Mouse (Mus musculus) heart, embryonic 14.5 days (tissue): Measurements from ENCODE around the gene Gm5475. TPM values are rescaled to one million over a fixed set of nuclear protein-coding genes. Genes with fewer than 3 reads are reported as not detected.

Experiments
- ATAC-seq: fragments of 200-750 bp; cut with Nextera tagmentation; 2 replicates; pipeline ENCODE4 v1.8.0; 2017; ENCODE audit warnings: low read depth, moderate TSS enrichment; ENCODE audit not compliant: insufficient number of reproducible peaks, insufficient read depth, low FRiP score
- H3K27ac ChIP-seq, 2 experiments: fragments of 200-500 bp in 1 of 2; fragments of 300-500 bp in 1 of 2; sonication (generic) in 1 of 2; replicated peaks in 1 of 2; 2 replicates each; pipeline ENCODE4 v1.5.1; 2012 to 2014; ENCODE audit warnings: low read depth in 2 of 2, low read length in 2 of 2, control low read depth in 1 of 2, mild to moderate bottlenecking in 1 of 2, mixed read lengths in 1 of 2; ENCODE audit not compliant: control insufficient read depth in 1 of 2, insufficient read depth in 1 of 2
- H3K27me3 ChIP-seq: fragments of 300-500 bp; sonication (generic); 2 replicates; pipeline ENCODE4 v1.6.1; 2014; ENCODE audit warnings: mild to moderate bottlenecking, low read length, control low read depth; ENCODE audit not compliant: control insufficient read depth, insufficient read depth
- H3K36me3 ChIP-seq: fragments of 300-500 bp; sonication (generic); 2 replicates; pipeline ENCODE4 v1.6.1; 2014; ENCODE audit warnings: mild to moderate bottlenecking, control low read depth, low read length, mixed read lengths; ENCODE audit not compliant: control insufficient read depth, insufficient read depth
- H3K4me1 ChIP-seq, 2 experiments: fragments of 200-500 bp in 1 of 2; fragments of 300-500 bp in 1 of 2; sonication (generic) in 1 of 2; 2 replicates each; pipeline ENCODE4 v1.6.1; 2012 to 2014; ENCODE audit warnings: low read length in 2 of 2, control low read depth in 1 of 2, mixed read lengths in 1 of 2; ENCODE audit not compliant: control insufficient read depth in 2 of 2, insufficient read depth in 2 of 2
- H3K4me2 ChIP-seq: fragments of 300-500 bp; sonication (generic); 2 replicates; pipeline ENCODE4 v1.6.1; 2014; ENCODE audit warnings: mild to moderate bottlenecking, low read length
- H3K4me3 ChIP-seq, 2 experiments: fragments of 200-500 bp in 1 of 2; fragments of 300-500 bp in 1 of 2; sonication (generic) in 1 of 2; 2 replicates each; pipeline ENCODE4 v1.5.1; 2012 to 2014; ENCODE audit warnings: low read length in 2 of 2, mild to moderate bottlenecking in 2 of 2, control low read depth in 1 of 2, low read depth in 1 of 2, moderate library complexity in 1 of 2; ENCODE audit not compliant: control insufficient read depth in 1 of 2, insufficient read depth in 1 of 2
- H3K9ac ChIP-seq: fragments of 300-500 bp; sonication (generic); 2 replicates; pipeline ENCODE4 v1.6.1; 2014; ENCODE audit warnings: mild to moderate bottlenecking, low read length
- H3K9me3 ChIP-seq: fragments of 300-500 bp; sonication (generic); 2 replicates; pipeline ENCODE4 v1.6.1; 2016; ENCODE audit warnings: low read length, control low read depth; ENCODE audit not compliant: control insufficient read depth
- WGBS: fragments of 180-500 bp; shearing (Covaris S2); extraction: QIAGEN DNeasy Blood & Tissue Kit; methylation state at CpG from one replicate; pipeline ENCODE4 v1.1.7; 2014; 5-methylcytosine and 5-hydroxymethylcytosine counted together
- polyA plus RNA-seq: library from polyadenylated mRNA; unstranded; fragments of >200 nt; fragmentation: Nextera tagmentation; extraction: Ambion mirVana; gene quantifications from 2 replicates; pipeline ENCODE4 v1.2.1, GENCODE M21; 2014

Gm5475 gene
- polyA plus RNA-seq, 1 experiment from 2014 or later = not detected

- 39% methylated on average over 8 of the region's 8 CpGs for WGBS
- H3K27ac ChIP-seq = no peak overlapping the region
Measured at GRCm38 (mm10) chr15:100421059-100421757, 739 bp upstream of the Gm5475 start.

GRCm38 (mm10) chr15:100422476-100422875 lies 529 bp downstream of the Gm5475 start:
- Histone ChIP-seq H3K9me3 (no peaks in the 10 kb centered on the region), H3K27me3 (peaks cover 20% of the 10 kb centered on the region; the same call in 1 of the 2 replicates), H3K4me2 (peak overlapping the region; percentile 100), H3K4me1 (peaks cover 11 to 47% of the 10 kb centered on the region in 2 experiments), H3K36me3 (no peaks in the 10 kb centered on the region), H3K4me3 (peak overlapping the region; percentile 87 to 95), H3K9ac (peak overlapping the region; percentile 94), H3K27ac (peak overlapping the region in 1 of 2 experiments; percentile 38; a peak in 1 of 4 replicates)
- 0% methylated on average over 35 of the region's 44 CpGs for WGBS
- peak; percentile 73 for ATAC-seq

More at GRCm38 (mm10) chr15:100421059-100421757, 739 bp upstream of the Gm5475 start:
- peaks cover 19% of the 10 kb centered on the region; the same call in 1 of the 2 replicates for H3K27me3 ChIP-seq
- H3K4me3 ChIP-seq = no peak overlapping the region
- H3K9me3 ChIP-seq = no peaks in the 10 kb centered on the region
- peak overlapping the region; percentile 32; the same call in 1 of the 2 replicates for H3K9ac ChIP-seq
- peak overlapping the region; percentile 100 for H3K4me2 ChIP-seq
- H3K36me3 ChIP-seq = no peaks in the 10 kb centered on the region
- ATAC-seq = no peak
- H3K4me1 ChIP-seq = peaks cover 11 to 47% of the 10 kb centered on the region in 2 experiments

- WGBS = under 1% methylated on average over 65 of the region's 65 CpGs
- Histone ChIP-seq H3K27ac (no peak overlapping the region), H3K36me3 (no peaks in the 10 kb centered on the region), H3K4me1 (peaks cover 9 to 43% of the 10 kb centered on the region in 2 experiments), H3K4me3 (peak overlapping the region; percentile 87 to 95), H3K4me2 (peak overlapping the region; percentile 100), H3K9me3 (no peaks in the 10 kb centered on the region), H3K27me3 (peaks cover 20% of the 10 kb centered on the region; the same call in 1 of the 2 replicates), H3K9ac (peak overlapping the region; percentile 94)
- peak; percentile 98 for ATAC-seq
Measured at GRCm38 (mm10) chr15:100422899-100423860, 1.2 kb downstream of the Gm5475 start.

- no peaks in the 10 kb centered on the region for H3K9me3 ChIP-seq
- H3K4me2 ChIP-seq = peak overlapping the region; percentile 100
- WGBS = 6% methylated on average over 14 of the region's 14 CpGs
- H3K4me1 ChIP-seq = peaks cover 11 to 43% of the 10 kb centered on the region in 2 experiments
- H3K27ac ChIP-seq = no peak overlapping the region
- peaks cover 20% of the 10 kb centered on the region; the same call in 1 of the 2 replicates for H3K27me3 ChIP-seq
- ATAC-seq = no peak
- peak overlapping the region; percentile 69 for H3K9ac ChIP-seq
- H3K36me3 ChIP-seq = no peaks in the 10 kb centered on the region
- peak overlapping the region; percentile 33 to 95 for H3K4me3 ChIP-seq
Measured at GRCm38 (mm10) chr15:100423916-100424315, 2.0 kb downstream of the Gm5475 start.

- no peak for ATAC-seq
- peak within 1 kb of the TSS; percentile 69 for H3K9ac ChIP-seq
- no peak within 1 kb of the TSS for H3K27ac ChIP-seq
- H3K36me3 ChIP-seq = no peaks in the 10 kb centered on the region
- 28% methylated on average over 17 of the region's 17 CpGs for WGBS
- peaks cover 7 to 37% of the 10 kb centered on the region in 2 experiments for H3K4me1 ChIP-seq
- peak within 1 kb of the TSS; percentile 100 for H3K4me2 ChIP-seq
- H3K27me3 ChIP-seq = peaks cover 20% of the 10 kb centered on the region; the same call in 1 of the 2 replicates
- no peaks in the 10 kb centered on the region for H3K9me3 ChIP-seq
- H3K4me3 ChIP-seq = peak within 1 kb of the TSS; percentile 33 to 95
Measured at GRCm38 (mm10) chr15:100424396-100425122, 2.6 kb downstream of the Gm5475 start, which contains the start of gene Slc11a2. Gene Slc11a2, minus strand, starts transcription at chr15:100425072.

GRCm38 (mm10) chr15:100428296-100428905 lies 6.5 kb downstream of the Gm5475 start:
- Histone ChIP-seq H3K27ac (0 out of 4 replicates have a peak overlapping the region, but pooled peaks of 1 of the 2 experiments have one; percentile 3), H3K9ac (no peak overlapping the region), H3K27me3 (peaks cover 20% of the 10 kb centered on the region; the same call in 1 of the 2 replicates), H3K36me3 (no peaks in the 10 kb centered on the region), H3K4me3 (no peak overlapping the region), H3K4me2 (no peak overlapping the region), H3K4me1 (peaks cover 2 to 14% of the 10 kb centered on the region in 2 experiments; a peak in 2 of 4 replicates), H3K9me3 (no peaks in the 10 kb centered on the region)
- no peak for ATAC-seq
- WGBS = 57% methylated on average over 13 of the region's 13 CpGs
